Mouse (Mus musculus): ENCODE data around the gene Cry2.

Cry2 gene

DNA sequence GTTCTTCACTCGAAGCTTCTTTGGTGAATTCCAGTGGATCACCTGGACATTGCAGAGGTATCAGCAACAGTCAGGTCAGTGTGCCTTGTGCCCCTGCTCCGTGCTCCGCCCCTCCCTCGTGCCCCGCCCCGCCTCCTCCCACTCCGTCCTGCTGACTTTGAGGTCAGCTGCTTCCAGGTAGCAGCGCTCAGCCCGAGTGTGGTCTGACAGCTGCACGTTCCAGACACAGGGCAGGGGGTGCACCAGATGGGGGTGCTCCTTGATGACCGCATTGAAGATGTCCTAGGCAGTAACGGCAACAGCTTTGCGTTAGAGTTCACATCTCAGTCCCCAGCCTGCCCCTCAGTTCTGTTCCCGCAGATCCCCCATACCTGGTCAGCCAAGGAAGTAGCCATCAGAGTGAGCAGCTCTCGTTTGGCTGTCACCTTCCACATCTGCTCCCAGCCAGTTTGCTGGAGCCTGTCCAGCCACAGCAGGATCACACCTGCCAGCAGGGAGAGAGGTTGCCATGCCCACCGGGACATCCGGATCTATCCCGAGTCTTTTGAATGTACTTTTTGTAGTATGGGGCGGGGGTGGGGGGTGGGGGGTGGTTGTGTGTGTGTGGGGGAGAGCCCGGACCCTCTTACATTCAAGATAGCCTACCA lies 66.3 kb downstream of the Cry2 start:
- DNase-seq (ENCODE audit: low spot score), result no peak

DNA sequence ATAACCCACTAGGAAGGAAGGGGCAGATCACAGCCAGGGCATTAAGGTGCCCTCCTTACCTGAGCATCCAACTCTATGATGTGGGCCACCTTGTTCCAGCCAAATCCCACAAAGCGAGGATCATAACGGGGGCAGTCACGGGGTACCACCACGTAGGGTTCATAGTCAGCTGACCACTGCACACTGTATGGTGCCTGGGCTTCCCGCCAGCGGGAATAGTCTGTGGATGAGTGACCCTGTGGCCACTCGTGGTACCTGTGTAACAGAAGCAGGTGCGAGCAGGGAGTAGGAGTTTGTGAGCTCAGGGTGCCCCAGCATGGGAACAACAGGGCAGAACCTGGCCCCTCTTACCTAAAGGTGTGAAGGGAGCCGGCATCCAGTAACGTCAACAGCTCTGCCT lies 68.3 kb downstream of the Cry2 start:
- no peak for DNase-seq (ENCODE audit: low spot score)

DNA sequence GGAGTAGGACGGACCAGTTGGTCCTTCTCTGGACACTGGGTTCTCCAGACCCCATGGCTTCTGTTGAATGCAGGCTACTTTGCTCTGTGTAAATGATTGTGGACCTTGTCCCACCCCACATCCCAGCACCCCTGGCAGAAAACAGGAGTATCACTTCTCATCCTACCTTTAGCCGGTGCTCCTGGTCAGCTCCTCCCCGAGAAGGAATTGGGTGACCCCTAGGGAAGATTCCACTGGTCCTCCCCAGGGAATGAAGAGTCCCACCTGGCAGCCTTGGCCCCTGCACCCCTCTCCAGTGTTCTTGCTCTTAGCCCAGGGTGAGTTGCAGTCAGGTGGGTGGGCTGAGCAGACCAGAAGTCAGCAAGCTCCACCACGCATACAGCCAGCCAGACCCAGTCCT lies 69.8 kb downstream of the Cry2 start:
- DNase-seq (ENCODE audit: low spot score), result no peak

DNA sequence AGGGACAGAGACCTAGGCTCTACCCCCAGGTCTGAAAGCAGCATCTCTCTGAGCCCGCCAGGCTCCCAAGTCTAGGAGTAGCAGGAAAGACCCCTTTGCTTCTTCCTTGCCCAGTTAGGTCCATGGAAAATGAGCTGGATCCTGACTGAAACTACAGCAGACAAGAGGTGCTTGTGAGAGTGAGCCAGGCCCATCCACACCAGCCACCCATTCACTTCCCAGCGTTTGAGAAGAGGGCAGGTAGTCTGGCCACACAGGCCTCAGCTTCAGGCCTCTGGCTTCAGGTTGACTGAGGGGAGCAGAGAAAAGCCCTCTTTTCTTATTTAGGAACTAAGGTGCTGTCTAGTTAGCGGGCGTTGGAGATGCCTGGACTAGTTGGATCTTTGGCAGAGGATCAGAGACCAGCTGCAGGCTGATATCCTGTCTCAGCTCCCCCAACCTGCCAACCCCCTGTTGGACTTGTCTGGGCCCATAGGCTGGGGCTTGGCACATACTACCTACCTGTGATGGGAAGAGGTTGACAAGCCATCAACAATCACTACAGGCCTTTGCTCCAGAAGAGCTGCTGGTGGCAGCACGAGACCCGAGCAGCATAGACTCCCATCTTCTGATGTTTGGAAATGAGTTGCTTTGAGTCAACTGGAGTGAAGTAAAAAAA lies 71.1 kb downstream of the Cry2 start:
- no peak for DNase-seq (ENCODE audit: low spot score)

DNA sequence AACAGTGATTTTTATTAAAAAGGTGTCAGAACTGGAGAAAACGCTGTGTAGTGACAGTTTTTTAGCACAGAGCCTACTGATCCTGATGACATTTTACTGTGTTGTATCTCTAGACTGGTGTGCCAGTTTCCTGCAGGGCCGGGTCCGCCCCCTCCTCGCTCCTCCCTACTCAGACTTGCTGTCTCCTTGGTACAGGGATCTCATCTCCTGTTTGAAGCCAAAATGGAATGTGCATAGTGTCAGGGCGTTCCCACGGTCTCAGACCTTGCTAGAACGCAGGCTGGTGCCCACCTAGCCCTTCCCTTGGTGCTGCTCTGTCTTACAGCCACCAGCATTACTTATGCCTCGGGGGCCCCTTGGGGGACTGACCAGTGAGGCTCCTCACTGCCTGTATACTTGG lies 72.0 kb downstream of the Cry2 start:
- DNase-seq (ENCODE audit: low spot score), result no peak

DNA sequence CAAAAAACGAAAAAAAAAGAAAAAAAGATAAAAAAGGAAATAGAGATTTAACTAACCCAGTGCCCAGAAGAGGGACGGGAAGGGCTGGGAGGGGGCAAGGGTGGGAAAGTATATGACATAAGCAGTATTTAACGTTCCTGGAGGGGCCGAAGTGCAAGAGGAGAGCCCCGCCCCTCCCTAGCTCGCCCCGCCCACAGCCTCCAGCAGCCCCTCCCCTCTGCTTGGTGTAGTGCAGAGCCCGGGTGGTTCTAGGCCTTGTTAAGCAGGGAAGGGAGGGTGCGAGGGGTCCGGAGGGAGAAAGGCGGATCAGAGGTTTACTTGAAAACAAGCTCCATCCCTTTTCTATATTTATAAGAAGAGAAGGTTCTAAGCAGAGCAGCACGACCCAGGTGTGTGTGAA lies 73.0 kb downstream of the Cry2 start:
- DNase-seq (ENCODE audit: low spot score), result no peak

DNA sequence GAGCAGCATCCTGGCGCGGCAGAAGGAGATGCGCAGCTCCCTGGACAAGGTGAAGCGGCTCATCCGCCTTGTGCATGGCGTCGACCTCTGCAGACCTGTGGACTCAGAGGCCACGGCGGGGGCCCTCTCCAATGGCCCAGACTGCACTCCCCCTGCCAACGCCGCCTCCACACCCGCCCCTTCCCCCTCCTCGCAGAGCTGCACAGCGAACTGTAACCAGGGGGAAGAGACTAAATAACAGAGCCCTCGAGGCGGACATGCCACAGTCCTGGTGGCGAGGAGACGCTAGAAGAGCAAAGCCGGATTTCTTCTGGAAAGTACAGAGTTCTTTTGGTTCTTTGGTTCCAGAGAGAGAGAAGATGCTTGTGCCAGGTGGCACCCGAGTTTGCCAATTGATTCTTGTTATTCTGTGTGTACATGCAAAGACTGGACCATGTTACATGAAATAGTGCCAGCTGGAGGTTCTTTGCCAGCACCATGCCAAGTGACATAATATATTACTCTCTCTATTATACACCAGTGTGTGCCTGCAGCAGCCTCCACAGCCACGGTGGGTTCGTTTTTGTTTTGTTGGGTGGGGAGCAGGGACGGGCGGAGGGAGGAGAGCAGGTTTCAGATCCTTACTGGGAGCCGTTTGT lies 73.5 kb downstream of the Cry2 start:
- no peak for DNase-seq (ENCODE audit: low spot score)

DNA sequence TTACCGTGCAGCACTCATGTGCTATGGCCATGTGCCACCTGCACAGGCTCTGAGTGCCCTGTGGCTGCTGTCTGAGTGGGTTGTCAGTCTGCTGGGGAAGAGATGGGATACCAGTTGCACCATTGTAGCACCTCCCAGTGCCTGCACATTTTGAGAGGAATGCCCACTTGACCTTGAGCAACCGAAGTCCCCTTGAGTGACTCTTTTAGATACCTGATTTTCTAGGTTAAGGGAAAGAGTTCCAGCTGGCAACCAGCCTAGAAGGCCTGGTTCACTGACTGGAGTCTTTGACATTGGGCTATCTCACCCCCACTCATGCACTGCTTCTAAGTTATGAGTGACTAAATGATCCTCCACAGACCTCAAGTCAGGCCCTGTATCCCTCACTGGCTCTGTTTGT lies 74.5 kb downstream of the Cry2 start:
- no peak for DNase-seq (ENCODE audit: low spot score)

DNA sequence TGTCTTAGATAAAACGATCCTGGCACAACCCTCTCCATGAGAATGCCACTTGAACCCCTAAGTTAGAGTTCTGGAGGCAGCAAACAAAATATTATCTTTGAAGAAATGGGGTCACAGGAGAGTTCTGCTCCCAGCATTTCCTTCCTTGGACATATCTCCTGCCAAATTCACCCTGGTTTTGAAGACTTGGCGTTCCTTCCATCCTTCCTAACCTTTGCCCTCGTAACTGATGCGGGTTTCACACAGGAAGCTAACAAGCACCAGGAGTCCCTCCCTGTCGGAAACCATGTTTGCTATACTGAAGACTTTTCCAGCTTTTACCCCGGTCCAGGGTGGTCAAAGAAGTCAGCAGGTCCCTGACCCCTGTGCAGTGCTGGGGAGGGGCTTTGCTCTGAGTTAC lies 79.6 kb downstream of the Cry2 start:
- no peak for DNase-seq (ENCODE audit: low spot score)
